Mouse (Mus musculus): ENCODE data around the gene Cdc42ep5.
"Not testable (repeated sequence)": the region's sequence is repeated elsewhere in the genome, so short reads cannot be mapped to it uniquely, and the experiment has no call there.

The Cdc42ep5 gene

DNA sequence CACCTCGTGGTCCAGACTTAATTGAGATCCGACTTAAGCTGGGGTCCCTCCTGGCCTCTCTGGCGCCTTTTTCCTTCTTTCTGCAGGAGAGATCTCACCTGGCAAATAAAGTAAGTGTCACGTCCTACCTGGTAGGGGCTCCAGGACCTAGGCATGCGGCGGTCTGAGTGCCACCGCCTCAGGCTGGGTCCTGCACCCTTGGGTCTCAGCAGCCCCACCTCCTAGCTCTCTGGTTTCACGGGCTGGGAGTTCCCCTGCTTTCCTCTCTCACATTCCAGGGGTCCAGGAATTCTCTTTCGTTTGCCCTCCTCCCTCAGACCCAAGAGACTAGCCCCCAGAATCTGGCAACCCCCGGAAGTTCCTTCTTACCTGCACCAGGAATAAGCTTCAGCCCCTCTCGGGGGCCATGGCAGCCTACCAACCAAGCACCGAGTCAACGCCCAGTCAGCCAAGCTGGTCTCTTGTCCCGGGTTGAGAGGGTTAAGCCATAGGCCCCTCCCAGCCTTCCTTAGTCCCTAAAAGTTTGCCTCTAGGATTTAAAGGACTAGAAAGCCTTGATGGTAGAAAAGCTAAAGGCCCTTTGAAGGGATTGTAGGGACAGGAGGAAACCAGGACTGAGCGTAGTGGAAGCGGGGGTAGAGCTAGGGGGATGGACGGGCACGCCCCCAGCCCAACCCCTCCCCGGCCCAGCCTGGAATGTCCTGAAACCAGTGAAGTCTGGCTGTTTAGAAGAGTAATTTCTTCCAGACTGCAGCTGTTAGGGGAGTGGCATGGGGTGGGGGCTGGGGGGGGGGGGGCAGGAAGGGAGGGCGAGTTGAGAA, at the start of gene Cdc42ep5:
Gene Cdc42ep5 (minus strand): TSS at position 771 of the 821 bp plus-strand sequence.
- no peak for DNase-seq (ENCODE audit: low spot score)

DNA sequence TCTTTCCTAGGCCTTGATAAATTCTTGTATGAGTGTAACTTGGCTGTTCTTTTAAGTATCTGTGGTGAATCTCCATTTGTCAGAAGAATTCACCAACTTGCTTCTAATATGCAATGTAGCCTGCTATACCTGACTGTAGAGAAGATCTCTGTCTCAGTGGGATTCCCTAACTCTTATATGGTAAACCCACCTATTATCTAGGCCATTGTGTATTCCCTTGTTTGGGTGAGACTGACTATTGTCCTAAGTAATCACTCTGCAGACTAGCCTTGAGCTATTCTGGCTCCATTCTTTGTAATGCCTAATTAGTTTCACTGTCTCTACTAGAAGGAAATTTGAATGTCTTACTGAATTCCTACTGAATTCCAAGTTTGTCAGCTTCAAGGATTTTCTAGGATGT, 48.8 kb upstream of the Cdc42ep5 start:
- not testable (repeated sequence) for DNase-seq (ENCODE audit: low spot score)

DNA sequence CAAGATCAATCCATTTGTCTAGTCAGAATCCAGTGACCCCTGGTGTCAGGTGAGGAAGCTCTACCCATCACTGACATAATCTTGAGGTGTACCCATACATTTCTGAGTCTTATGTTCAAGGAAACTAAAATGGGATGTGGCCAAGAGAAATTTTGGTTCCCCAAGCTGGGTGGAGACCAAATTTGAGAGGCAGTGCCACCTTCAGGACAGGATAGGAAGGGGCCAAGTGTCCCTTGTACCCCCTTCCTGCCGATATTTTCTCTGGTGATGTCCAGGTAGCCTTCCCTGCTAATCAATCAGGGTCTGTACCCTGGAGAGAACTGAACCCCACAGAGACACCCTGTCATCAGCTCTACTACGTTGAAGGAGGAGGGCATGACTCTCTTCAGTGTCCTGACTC, 44.0 kb upstream of the Cdc42ep5 start:
- no peak for DNase-seq (ENCODE audit: low spot score)

GRCm38 (mm10) chr7:4207126-4207525, 42.5 kb upstream of the Cdc42ep5 start:
- DNase-seq (ENCODE audit: low spot score), result no peak

- no peak for DNase-seq (ENCODE audit: low spot score)
Measured at GRCm38 (mm10) chr7:4178438-4178837, 13.8 kb upstream of the Cdc42ep5 start.

GRCm38 (mm10) chr7:4170193-4170938, 5.7 kb upstream of the Cdc42ep5 start:
- DNase-seq (ENCODE audit: low spot score), result no peak

DNA sequence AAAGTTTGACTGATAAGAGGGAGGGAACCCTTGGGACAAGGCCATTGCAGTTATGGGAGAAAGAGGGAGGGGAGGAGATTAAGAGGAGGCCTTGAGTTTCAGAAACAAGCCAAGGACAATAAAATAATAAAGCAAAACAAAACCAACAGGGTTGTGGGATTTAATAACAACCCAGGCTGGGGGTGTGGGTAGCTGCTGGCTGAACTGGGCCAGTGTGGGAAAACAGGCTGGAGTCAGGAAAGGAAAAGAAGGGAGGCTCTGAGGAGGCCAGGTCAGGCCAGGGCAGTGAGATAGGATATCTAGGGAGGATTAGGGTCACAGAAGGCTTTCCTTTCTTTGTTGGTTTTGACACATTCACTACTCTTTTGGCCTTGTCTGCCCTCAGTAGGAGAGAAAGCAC, 2.4 kb upstream of the Cdc42ep5 start:
- no peak for DNase-seq (ENCODE audit: low spot score)

DNA sequence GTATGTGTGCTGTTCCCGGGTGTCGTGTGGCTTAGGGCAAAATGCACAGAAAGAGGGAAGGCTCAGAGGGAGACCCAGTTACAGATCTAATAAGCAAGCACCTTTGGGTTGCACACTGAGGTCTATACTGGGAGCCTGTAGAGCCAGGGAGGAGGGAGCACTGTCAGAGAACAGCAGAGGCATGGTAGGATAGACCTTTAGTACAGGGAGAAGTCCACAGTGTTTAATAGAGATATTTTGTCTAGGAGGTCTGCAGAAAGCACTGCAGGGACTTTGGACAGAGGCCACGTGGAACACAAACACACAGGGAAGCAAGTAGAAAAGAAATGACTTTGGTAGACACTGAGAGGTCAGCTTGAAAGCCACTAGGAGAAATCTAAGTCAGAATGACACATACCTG, 626 bp upstream of the Cdc42ep5 start:
- no peak for DNase-seq (ENCODE audit: low spot score)

GRCm38 (mm10) chr7:4163571-4164072, 1.0 kb downstream of the Cdc42ep5 start:
- no peak for DNase-seq (ENCODE audit: low spot score)

DNA sequence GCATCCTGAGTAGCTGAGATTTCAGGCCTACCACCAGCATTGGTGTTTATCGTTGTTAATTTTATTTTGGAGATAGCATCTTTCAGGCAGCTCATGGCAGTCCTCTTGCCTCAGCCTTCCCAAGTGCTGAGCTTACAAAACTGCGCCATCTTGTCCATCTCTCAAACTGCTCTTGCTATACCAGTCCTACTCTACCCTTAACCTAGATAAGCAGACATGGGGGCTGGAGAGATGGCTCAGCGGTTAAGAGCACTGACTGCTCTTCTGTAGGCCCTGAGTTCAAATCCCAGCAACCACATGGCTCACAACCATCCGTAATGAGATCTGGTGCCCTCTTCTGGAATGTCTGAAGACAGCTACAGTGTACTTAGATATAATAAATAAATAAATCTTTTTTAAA, 3.1 kb downstream of the Cdc42ep5 start:
- DNase-seq (ENCODE audit: low spot score), result not testable (repeated sequence)

DNA sequence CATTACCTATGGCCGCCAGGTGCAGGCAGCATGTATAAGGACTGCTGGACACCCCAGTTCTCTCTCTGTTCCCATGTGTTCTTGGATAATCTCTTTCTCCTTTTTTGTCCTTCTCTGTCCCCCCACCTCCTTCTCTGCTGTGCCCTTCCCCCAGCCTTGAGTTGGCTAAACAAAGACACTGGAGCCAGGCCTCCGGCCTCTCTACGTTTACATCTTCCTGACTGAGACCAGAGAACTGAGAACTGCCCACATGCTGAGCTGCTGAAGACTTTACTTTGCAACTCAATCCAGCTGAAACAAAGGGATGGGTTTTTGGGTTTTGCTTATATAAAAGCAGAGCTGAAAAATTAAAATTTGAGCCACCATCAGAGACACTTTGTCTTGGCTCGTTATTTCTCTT, 9.7 kb downstream of the Cdc42ep5 start:
- DNase-seq (ENCODE audit: low spot score), result no peak

- DNase-seq (ENCODE audit: low spot score), result no peak
Measured at GRCm38 (mm10) chr7:4154356-4154755, 10.3 kb downstream of the Cdc42ep5 start.

GRCm38 (mm10) chr7:4151241-4151640, 13.4 kb downstream of the Cdc42ep5 start:
- no peak for DNase-seq (ENCODE audit: low spot score)

DNA sequence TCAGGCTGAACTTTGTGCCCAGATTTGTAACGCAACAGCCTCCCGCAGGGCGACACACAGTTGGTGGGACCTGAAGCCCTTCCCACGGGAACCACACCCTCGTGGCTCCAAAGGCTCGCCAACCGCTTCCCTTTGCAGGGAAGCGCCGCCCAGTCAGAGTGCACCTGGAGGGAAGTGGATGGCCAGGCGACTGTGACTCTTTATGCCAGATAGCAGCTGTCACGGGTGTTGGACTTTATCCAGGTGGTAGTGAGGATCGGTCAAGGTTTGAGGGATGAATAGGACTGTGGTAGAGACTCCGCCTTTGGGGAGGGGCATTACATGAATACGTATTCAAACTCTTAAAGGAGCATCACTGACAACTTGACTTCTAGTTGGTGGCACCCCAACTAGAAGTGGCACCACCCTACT, 13.8 kb downstream of the Cdc42ep5 start:
- no peak for DNase-seq (ENCODE audit: low spot score)

GRCm38 (mm10) chr7:4150059-4150541, 14.6 kb downstream of the Cdc42ep5 start, which contains the start of gene Leng9:
Gene Leng9, minus strand, starts transcription at chr7:4150374.
- peak; percentile 45 for DNase-seq (ENCODE audit: low spot score)

GRCm38 (mm10) chr7:4149209-4150054, 15.2 kb downstream of the Cdc42ep5 start:
- DNase-seq (ENCODE audit: low spot score), result peak; percentile 79

DNA sequence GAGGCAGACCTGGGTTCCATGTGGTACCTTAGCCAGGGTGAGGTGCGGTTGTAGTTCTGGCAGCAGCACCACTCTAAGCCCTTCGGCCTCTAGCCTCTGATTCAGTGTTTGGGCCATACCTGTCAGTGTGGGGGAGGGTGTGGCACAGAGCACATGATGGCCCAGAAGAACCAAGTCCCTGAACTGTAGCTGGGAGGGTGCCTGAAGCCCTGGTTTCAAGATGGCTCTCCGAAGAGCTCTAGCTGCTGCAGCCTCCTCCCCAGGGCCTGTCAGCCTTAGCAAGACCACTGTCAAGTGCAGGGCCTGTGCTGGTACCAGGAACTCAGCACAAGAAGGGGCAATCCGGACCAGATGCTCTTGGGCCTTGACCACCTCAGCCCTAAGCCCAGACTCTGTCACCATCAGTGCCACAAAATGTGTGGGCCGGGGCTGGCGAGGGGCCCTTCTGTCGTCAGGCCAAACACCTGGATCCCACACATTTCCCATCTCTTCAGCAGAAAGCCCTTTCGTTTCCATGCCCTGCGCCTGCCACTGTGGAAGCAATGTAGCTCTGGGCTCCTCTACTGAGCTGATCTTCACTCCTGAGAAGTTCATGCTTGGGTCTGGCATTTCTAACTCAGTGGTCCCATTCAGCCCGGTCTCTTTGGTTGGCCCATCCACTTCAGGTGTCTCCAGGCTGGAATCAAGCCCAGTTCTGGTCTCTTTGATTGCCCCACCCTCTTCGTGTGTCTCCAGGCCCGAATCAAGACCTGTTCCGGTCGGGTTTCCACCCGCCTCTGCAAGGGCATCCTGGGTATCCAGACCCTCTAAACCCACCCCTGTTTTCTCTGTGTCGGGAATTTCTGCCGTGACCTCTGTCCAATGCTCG, 16.1 kb downstream of the Cdc42ep5 start:
- DNase-seq (ENCODE audit: low spot score), result no peak

GRCm38 (mm10) chr7:4147836-4148235, 16.8 kb downstream of the Cdc42ep5 start:
- no peak for DNase-seq (ENCODE audit: low spot score)

DNA sequence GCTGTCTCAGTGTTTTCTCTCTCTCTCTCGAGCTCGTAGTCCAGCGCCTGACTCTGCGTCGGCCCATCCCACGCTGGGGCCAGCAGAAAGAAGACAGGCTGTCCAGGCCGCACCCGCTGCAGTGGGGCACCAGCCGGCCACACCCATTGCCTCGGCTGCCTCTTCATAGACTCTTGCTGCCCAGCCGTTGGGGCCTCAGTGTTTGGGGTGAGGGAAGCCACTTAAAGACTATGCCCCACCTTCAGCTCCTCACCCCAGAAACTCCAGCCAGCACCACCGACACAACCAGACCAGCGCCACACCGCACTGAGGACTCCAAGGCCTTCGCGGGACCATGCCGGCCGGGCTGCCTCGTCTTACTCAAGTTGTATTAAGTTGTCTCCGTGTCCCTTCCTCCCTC, 17.3 kb downstream of the Cdc42ep5 start:
- no peak for DNase-seq (ENCODE audit: low spot score)

- no peak for DNase-seq (ENCODE audit: low spot score)
Measured at GRCm38 (mm10) chr7:4146241-4147180, 18.1 kb downstream of the Cdc42ep5 start.
